Mouse (Mus musculus): ENCODE measurements around the gene Drc7.

DNA sequence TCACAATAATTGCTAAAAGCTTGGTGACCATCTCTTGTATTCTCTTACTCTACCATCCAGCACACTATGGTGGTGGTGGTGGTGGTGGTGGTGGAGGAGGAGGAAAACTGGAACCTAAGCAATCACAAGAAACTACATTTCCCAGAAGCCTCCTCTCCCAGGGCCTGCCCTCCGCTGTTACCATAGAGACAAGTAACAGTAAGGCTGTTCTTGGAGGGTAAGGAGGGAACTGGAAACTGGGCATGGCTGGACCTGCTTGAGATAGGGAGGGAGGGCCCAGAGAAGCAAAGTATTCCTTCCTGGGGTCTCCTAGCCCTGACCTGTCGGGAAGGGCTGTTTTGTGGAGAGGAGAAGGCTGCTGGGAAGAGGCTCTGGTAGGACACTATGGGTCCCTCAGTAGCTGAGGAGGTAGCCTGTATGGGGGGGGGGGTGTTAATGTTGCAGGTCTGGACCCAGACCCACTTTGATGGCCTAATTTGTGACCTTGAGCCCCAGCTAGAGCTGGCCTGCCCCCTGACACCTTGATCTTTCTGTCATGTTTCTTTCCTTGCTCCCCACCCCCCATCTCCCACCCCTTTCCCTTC, at the start of gene Drc7:
- no peak for TF ChIP-seq POLR2A (IDR thresholded peaks at IDR 0.05; ENCODE audit: insufficient read depth, low read depth, low read length)
- TF ChIP-seq CTCF (IDR thresholded peaks at IDR 0.05) = no peak
- no peak for TF ChIP-seq EP300 (IDR thresholded peaks at IDR 0.05; ENCODE audit: insufficient read depth, low read depth, low read length)

All from heart, adult 2 months (tissue).